Comparison of ENCODE assay signal across 7 mouse cellular contexts in the genomic region with DNA sequence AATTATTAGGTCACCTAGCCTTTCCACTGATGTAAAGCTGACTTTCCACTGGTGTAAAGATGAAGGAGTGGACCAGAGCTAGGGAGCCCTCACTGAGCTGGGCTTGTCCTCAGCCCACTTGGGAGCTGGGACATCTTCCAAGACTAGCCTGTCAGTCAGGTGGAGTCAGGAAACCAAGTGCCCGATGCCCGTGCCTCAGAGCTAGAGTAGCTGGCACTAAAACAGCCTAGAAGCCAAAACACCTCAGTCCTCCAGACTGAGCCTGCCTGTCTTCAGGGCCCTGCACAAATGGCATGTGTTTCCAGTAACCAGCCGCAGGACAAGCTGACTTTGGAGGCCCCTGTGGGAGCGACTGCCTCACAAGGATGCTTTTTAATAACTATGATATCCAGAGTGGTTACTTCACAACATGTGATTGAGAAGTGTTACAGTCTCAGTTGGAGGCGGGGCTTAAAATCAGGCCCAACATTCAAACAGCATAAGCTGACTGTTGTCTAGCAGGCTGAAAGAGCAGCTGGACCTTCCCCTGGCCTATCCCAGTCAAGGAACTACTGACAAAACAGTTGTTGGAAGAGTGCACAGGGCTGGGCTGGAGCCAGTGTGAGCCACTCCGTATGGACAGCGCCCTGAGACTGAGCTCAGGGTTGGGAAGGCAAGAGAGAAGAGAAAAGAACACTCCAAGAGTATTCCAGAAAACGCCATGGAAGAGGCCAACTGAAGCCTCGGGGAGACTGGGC.
DNase-seq lines count a peak whose midpoint lies in the region.

No protein-coding gene starts in this region.

- DNase-seq in kidney, postnatal 14 days, result peak; percentile 8
- DNase-seq in kidney, adult 9 months, result no peak
- DNase-seq in gastrocnemius, adult 18-20 months (ENCODE audit: low spot score), result peak; percentile 36
- peak; percentile 41 to 45 for DNase-seq in heart, adult 9 months (ENCODE audit: low spot score in 2 of 2)
- peak; percentile 33 for DNase-seq in lung, postnatal 14 days
- DNase-seq in layer of hippocampus, postnatal 25 days (ENCODE audit: extremely low spot score in 1 of 2, low spot score in 1 of 2), result no peak
- no peak for DNase-seq in spleen, postnatal 36 days (ENCODE audit: low spot score in 2 of 2)

Comparison
In these comparisons a context has a peak if more than half of its experiments do, and no peak if none do; other contexts are left out.
1. DNase-seq: peak in kidney, postnatal 14 days (single experiment), gastrocnemius, adult 18-20 months (single experiment), heart, adult 9 months (2 of 2) and lung, postnatal 14 days (single experiment); none in kidney, adult 9 months (single experiment), layer of hippocampus, postnatal 25 days (0 of 2) and spleen, postnatal 36 days (0 of 2).